Mouse (Mus musculus): Measurements from ENCODE around the gene Fcgr1. TPM values are rescaled to one million over a fixed set of nuclear protein-coding genes. Genes with fewer than 3 reads are reported as not detected.
A peak's percentile ranks its signal among the peaks of the same experiment; 100 is the strongest.
"Not testable (repeated sequence)": the region's sequence is repeated elsewhere in the genome, so short reads cannot be mapped to it uniquely, and the experiment has no call there.

Gene Fcgr1
- 1.6 and 2.5 TPM in 2 replicates for polyA plus RNA-seq (2015; fragmentation: Nextera tagmentation; extraction: Ambion mirVana)

- Histone ChIP-seq H3K9ac (ENCODE audit: low read length) (no peak within 1 kb of the TSS), H3K27me3 (ENCODE audit: control insufficient read depth, insufficient read depth, low read length) (no peaks in the 10 kb centered on the region), H3K4me1 (ENCODE audit: control insufficient read depth, insufficient read depth, low read length) (no peaks in the 10 kb centered on the region), H3K27ac (ENCODE audit: low read length) (no peak within 1 kb of the TSS), H3K36me3 (ENCODE audit: control insufficient read depth, insufficient read depth) (no peaks in the 10 kb centered on the region), H3K4me3 (ENCODE audit: low read length) (no peak within 1 kb of the TSS), H3K9me3 (replicated peaks; ENCODE audit: control insufficient read depth, low read length) (peaks cover 6% of the 10 kb centered on the region; the same call in 1 of the 2 replicates), H3K4me2 (ENCODE audit: low read depth, low read length) (no peak within 1 kb of the TSS)
- ATAC-seq (replicated peaks; ENCODE audit: extremely low read depth, insufficient read depth, low FRiP score) = no peak
- 70% methylated on average over 4 of the region's 4 CpGs for WGBS
Observed at GRCm38 (mm10) chr3:96293787-96294186, at the start of gene Fcgr1. Gene Fcgr1, minus strand, starts transcription at chr3:96293969.

- WGBS = 50% methylated on average over 13 of the region's 13 CpGs
- not testable (repeated sequence) for H3K27ac ChIP-seq (ENCODE audit: low read length); H3K9me3 ChIP-seq (replicated peaks; ENCODE audit: control insufficient read depth, low read length); ATAC-seq (replicated peaks; ENCODE audit: extremely low read depth, insufficient read depth, low FRiP score); H3K4me1 ChIP-seq (ENCODE audit: control insufficient read depth, insufficient read depth, low read length); H3K4me3 ChIP-seq (ENCODE audit: low read length); H3K36me3 ChIP-seq (ENCODE audit: control insufficient read depth, insufficient read depth); H3K4me2 ChIP-seq (ENCODE audit: low read depth, low read length); H3K9ac ChIP-seq (ENCODE audit: low read length)
- H3K27me3 ChIP-seq (ENCODE audit: control insufficient read depth, insufficient read depth, low read length) = peaks cover 48% of the 10 kb centered on the region
Observed at GRCm38 (mm10) chr3:96342652-96343051, 48.9 kb upstream of the Fcgr1 start.

- H3K36me3 ChIP-seq (ENCODE audit: control insufficient read depth, insufficient read depth); H3K4me1 ChIP-seq (ENCODE audit: control insufficient read depth, insufficient read depth, low read length); H3K27ac ChIP-seq (ENCODE audit: low read length); H3K4me3 ChIP-seq (ENCODE audit: low read length); H3K9ac ChIP-seq (ENCODE audit: low read length); H3K9me3 ChIP-seq (replicated peaks; ENCODE audit: control insufficient read depth, low read length); ATAC-seq (replicated peaks; ENCODE audit: extremely low read depth, insufficient read depth, low FRiP score); H3K4me2 ChIP-seq (ENCODE audit: low read depth, low read length): not testable (repeated sequence)
- WGBS = 44% methylated on average over 3 of the region's 3 CpGs
- H3K27me3 ChIP-seq (ENCODE audit: control insufficient read depth, insufficient read depth, low read length) = peaks cover 53% of the 10 kb centered on the region
Observed at GRCm38 (mm10) chr3:96342100-96342499, 48.3 kb upstream of the Fcgr1 start.

GRCm38 (mm10) chr3:96340611-96341312, 47.0 kb upstream of the Fcgr1 start:
- Histone ChIP-seq H3K4me1 (ENCODE audit: control insufficient read depth, insufficient read depth, low read length) (no peaks in the 10 kb centered on the region), H3K4me3 (ENCODE audit: low read length) (peak overlapping the region; percentile 26; the same call in 1 of the 2 replicates), H3K36me3 (ENCODE audit: control insufficient read depth, insufficient read depth) (no peaks in the 10 kb centered on the region), H3K27me3 (ENCODE audit: control insufficient read depth, insufficient read depth, low read length) (peaks cover 66% of the 10 kb centered on the region), H3K4me2 (ENCODE audit: low read depth, low read length) (peak overlapping the region; percentile 34), H3K9me3 (replicated peaks; ENCODE audit: control insufficient read depth, low read length) (no peaks in the 10 kb centered on the region), H3K27ac (ENCODE audit: low read length) (no peak overlapping the region), H3K9ac (ENCODE audit: low read length) (no peak overlapping the region)
- 4% methylated on average over 24 of the region's 24 CpGs for WGBS
- no peak for ATAC-seq (replicated peaks; ENCODE audit: extremely low read depth, insufficient read depth, low FRiP score)

GRCm38 (mm10) chr3:96338849-96339480, 45.2 kb upstream of the Fcgr1 start:
- 0 out of 2 replicates have a peak, but pooled peaks cover 2% of the 10 kb centered on the region for H3K4me1 ChIP-seq (ENCODE audit: control insufficient read depth, insufficient read depth, low read length)
- 37% methylated on average over 16 of the region's 16 CpGs for WGBS
- no peak overlapping the region for H3K4me3 ChIP-seq (ENCODE audit: low read length)
- H3K27ac ChIP-seq (ENCODE audit: low read length) = no peak overlapping the region
- no peak overlapping the region for H3K4me2 ChIP-seq (ENCODE audit: low read depth, low read length)
- ATAC-seq (replicated peaks; ENCODE audit: extremely low read depth, insufficient read depth, low FRiP score) = no peak
- no peak overlapping the region for H3K9ac ChIP-seq (ENCODE audit: low read length)
- no peaks in the 10 kb centered on the region for H3K9me3 ChIP-seq (replicated peaks; ENCODE audit: control insufficient read depth, low read length)
- no peaks in the 10 kb centered on the region for H3K36me3 ChIP-seq (ENCODE audit: control insufficient read depth, insufficient read depth)
- H3K27me3 ChIP-seq (ENCODE audit: control insufficient read depth, insufficient read depth, low read length) = peaks cover 65% of the 10 kb centered on the region

- no peak overlapping the region for H3K27ac ChIP-seq (ENCODE audit: low read length)
- no peak overlapping the region for H3K4me3 ChIP-seq (ENCODE audit: low read length)
- no peaks in the 10 kb centered on the region for H3K36me3 ChIP-seq (ENCODE audit: control insufficient read depth, insufficient read depth)
- H3K4me1 ChIP-seq (ENCODE audit: control insufficient read depth, insufficient read depth, low read length) = peaks cover 5% of the 10 kb centered on the region
- no peaks in the 10 kb centered on the region for H3K9me3 ChIP-seq (replicated peaks; ENCODE audit: control insufficient read depth, low read length)
- ATAC-seq (replicated peaks; ENCODE audit: extremely low read depth, insufficient read depth, low FRiP score) = no peak
- H3K27me3 ChIP-seq (ENCODE audit: control insufficient read depth, insufficient read depth, low read length) = peaks cover 69% of the 10 kb centered on the region
- 83% methylated on average over 8 of the region's 8 CpGs for WGBS
- no peak overlapping the region for H3K4me2 ChIP-seq (ENCODE audit: low read depth, low read length)
- H3K9ac ChIP-seq (ENCODE audit: low read length) = no peak overlapping the region
Observed at GRCm38 (mm10) chr3:96338043-96338442, 44.3 kb upstream of the Fcgr1 start.

GRCm38 (mm10) chr3:96337269-96337668, 43.5 kb upstream of the Fcgr1 start:
- no peak for ATAC-seq (replicated peaks; ENCODE audit: extremely low read depth, insufficient read depth, low FRiP score)
- H3K4me3 ChIP-seq (ENCODE audit: low read length) = no peak overlapping the region
- 84% methylated on average over 6 of the region's 6 CpGs for WGBS
- H3K4me1 ChIP-seq (ENCODE audit: control insufficient read depth, insufficient read depth, low read length) = peaks cover 5% of the 10 kb centered on the region
- H3K4me2 ChIP-seq (ENCODE audit: low read depth, low read length) = no peak overlapping the region
- no peak overlapping the region for H3K27ac ChIP-seq (ENCODE audit: low read length)
- H3K9me3 ChIP-seq (replicated peaks; ENCODE audit: control insufficient read depth, low read length) = no peaks in the 10 kb centered on the region
- no peak overlapping the region for H3K9ac ChIP-seq (ENCODE audit: low read length)
- peaks cover 72% of the 10 kb centered on the region for H3K27me3 ChIP-seq (ENCODE audit: control insufficient read depth, insufficient read depth, low read length)
- no peaks in the 10 kb centered on the region for H3K36me3 ChIP-seq (ENCODE audit: control insufficient read depth, insufficient read depth)

GRCm38 (mm10) chr3:96336636-96337035, 42.9 kb upstream of the Fcgr1 start:
- WGBS = 94% methylated on average over 1 of the region's 1 CpGs
- no peak for ATAC-seq (replicated peaks; ENCODE audit: extremely low read depth, insufficient read depth, low FRiP score)

GRCm38 (mm10) chr3:96335591-96335990, 41.8 kb upstream of the Fcgr1 start:
- Histone ChIP-seq H3K4me2 (ENCODE audit: low read depth, low read length) (no peak overlapping the region), H3K27ac (ENCODE audit: low read length) (no peak overlapping the region), H3K9ac (ENCODE audit: low read length) (no peak overlapping the region), H3K27me3 (ENCODE audit: control insufficient read depth, insufficient read depth, low read length) (peaks cover 79% of the 10 kb centered on the region), H3K36me3 (ENCODE audit: control insufficient read depth, insufficient read depth) (no peaks in the 10 kb centered on the region), H3K4me1 (ENCODE audit: control insufficient read depth, insufficient read depth, low read length) (peaks cover 5% of the 10 kb centered on the region), H3K4me3 (ENCODE audit: low read length) (no peak overlapping the region), H3K9me3 (replicated peaks; ENCODE audit: control insufficient read depth, low read length) (no peaks in the 10 kb centered on the region)
- no peak for ATAC-seq (replicated peaks; ENCODE audit: extremely low read depth, insufficient read depth, low FRiP score)
- WGBS = 21% methylated on average over 7 of the region's 7 CpGs

More at GRCm38 (mm10) chr3:96336636-96337035, 42.9 kb upstream of the Fcgr1 start:
- Histone ChIP-seq H3K36me3 (ENCODE audit: control insufficient read depth, insufficient read depth) (no peaks in the 10 kb centered on the region), H3K4me3 (ENCODE audit: low read length) (no peak overlapping the region), H3K4me2 (ENCODE audit: low read depth, low read length) (no peak overlapping the region), H3K9ac (ENCODE audit: low read length) (no peak overlapping the region), H3K4me1 (ENCODE audit: control insufficient read depth, insufficient read depth, low read length) (peaks cover 5% of the 10 kb centered on the region), H3K27ac (ENCODE audit: low read length) (no peak overlapping the region), H3K9me3 (replicated peaks; ENCODE audit: control insufficient read depth, low read length) (no peaks in the 10 kb centered on the region), H3K27me3 (ENCODE audit: control insufficient read depth, insufficient read depth, low read length) (peaks cover 78% of the 10 kb centered on the region)
